Mouse (Mus musculus): ENCODE results near the gene Dock11. TPM values are rescaled to one million over a fixed set of nuclear protein-coding genes. Genes with fewer than 3 reads are reported as not detected.

The Dock11 gene
- polyA plus RNA-seq, 1 experiment = 0.68 TPM

- no peak overlapping the region for H3K4me3 ChIP-seq (ENCODE audit: low read depth, low read length)
- H3K4me1 ChIP-seq (ENCODE audit: control insufficient read depth, insufficient read depth, insufficient read length, low read length) = 0 out of 2 replicates have a peak, but pooled peaks cover 3% of the 10 kb centered on the region
- 73% methylated on average over 11 of the region's 11 CpGs for WGBS
- H3K27me3 ChIP-seq (ENCODE audit: control insufficient read depth, insufficient read depth, low read length) = no peaks in the 10 kb centered on the region
- TF ChIP-seq POLR2A (IDR thresholded peaks at IDR 0.05; ENCODE audit: low read depth, low read length) (no peak), CTCF (IDR thresholded peaks at IDR 0.05; ENCODE audit: extremely low read depth, insufficient read length, insufficient replicate concordance, low read depth, low read length) (no peak)
- H3K36me3 ChIP-seq (ENCODE audit: control insufficient read depth, insufficient read depth, low read length) = no peaks in the 10 kb centered on the region
- H3K27ac ChIP-seq (ENCODE audit: insufficient read depth, low read depth, low read length) = peak overlapping the region; percentile 46; the same call in 1 of the 2 replicates
Observed at GRCm38 (mm10) chrX:35897648-35898500, 9.2 kb downstream of the Dock11 start.

DNA sequence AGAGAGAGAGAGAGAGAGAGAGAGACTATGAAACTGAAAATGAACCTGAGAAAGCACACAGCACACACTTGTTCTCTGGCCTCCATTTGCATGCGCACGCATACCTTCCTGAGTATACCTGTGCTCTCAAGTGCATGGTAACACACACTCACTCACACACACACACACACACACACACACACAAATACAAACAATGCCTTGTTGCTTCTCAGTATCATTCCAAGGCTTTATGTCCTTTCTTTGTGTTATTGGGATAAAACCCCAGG, 9.8 kb downstream of the Dock11 start:
- Histone ChIP-seq H3K4me1 (ENCODE audit: control insufficient read depth, insufficient read depth, insufficient read length, low read length) (0 out of 2 replicates have a peak, but pooled peaks cover 3% of the 10 kb centered on the region), H3K4me3 (ENCODE audit: low read depth, low read length) (no peak overlapping the region), H3K36me3 (ENCODE audit: control insufficient read depth, insufficient read depth, low read length) (no peaks in the 10 kb centered on the region), H3K27ac (ENCODE audit: insufficient read depth, low read depth, low read length) (no peak overlapping the region), H3K27me3 (ENCODE audit: control insufficient read depth, insufficient read depth, low read length) (no peaks in the 10 kb centered on the region)
- WGBS = 83% methylated on average over 2 of the region's 2 CpGs
- no peak for TF ChIP-seq CTCF (IDR thresholded peaks at IDR 0.05; ENCODE audit: extremely low read depth, insufficient read length, insufficient replicate concordance, low read depth, low read length)
- no peak for TF ChIP-seq POLR2A (IDR thresholded peaks at IDR 0.05; ENCODE audit: low read depth, low read length)

DNA sequence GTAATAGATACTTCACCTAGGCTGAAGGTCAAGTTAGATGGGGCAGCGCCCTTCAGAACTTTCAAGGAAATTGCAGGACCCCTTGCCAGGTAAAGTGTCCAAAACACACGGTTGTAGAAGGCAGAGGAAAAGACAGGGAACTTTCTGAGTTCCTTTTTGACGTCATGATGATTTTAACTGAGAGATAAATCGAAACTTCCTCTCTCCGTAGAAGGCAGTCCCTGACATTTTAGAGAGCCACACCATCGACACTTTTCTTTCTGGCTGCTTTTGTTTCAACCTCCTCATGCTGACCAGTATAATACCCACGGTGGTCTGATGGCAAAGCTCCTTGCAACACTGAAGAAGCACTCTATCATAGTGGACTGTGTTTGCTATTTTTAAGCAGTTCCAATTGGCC, 15.7 kb downstream of the Dock11 start:
- no peak for TF ChIP-seq POLR2A (IDR thresholded peaks at IDR 0.05; ENCODE audit: low read depth, low read length)
- no peak for TF ChIP-seq CTCF (IDR thresholded peaks at IDR 0.05; ENCODE audit: extremely low read depth, insufficient read length, insufficient replicate concordance, low read depth, low read length)

DNA sequence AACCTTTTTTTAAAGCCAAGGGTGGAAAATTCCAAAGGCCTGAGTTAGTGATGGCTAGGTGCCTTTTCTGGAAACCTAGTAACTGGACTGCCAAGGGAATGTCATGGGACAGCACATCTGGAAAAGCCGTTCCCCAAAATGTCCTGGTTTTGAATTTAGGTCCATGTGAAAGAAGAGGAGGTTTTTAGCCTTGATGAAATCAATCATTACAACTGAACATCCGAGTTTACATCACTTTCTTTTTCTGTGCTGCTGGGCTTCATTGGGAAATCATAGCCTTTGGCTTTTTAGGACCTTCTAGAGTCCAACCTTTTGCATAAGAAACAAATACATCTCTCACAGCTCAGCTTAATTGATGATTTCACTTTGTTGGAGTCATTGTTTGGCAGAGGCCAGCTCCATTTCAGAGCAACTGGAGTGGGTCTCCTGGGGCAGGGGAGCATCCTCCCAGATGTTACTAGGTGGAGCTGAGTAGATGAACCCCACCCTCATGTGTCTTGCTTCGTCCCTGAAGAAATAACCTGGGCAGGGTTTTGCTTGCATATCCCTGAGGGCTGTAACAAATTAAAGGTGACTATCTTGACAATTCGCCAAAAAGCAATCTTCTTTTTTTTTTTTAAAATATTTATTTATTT, 18.2 kb downstream of the Dock11 start:
- Histone ChIP-seq H3K27me3 (ENCODE audit: control insufficient read depth, insufficient read depth, low read length) (no peaks in the 10 kb centered on the region), H3K4me3 (ENCODE audit: low read depth, low read length) (no peak overlapping the region), H3K36me3 (ENCODE audit: control insufficient read depth, insufficient read depth, low read length) (no peaks in the 10 kb centered on the region), H3K4me1 (ENCODE audit: control insufficient read depth, insufficient read depth, insufficient read length, low read length) (no peaks in the 10 kb centered on the region), H3K27ac (ENCODE audit: insufficient read depth, low read depth, low read length) (no peak overlapping the region)
- WGBS = 76% methylated on average over 4 of the region's 4 CpGs
- TF ChIP-seq CTCF (IDR thresholded peaks at IDR 0.05; ENCODE audit: extremely low read depth, insufficient read length, insufficient replicate concordance, low read depth, low read length) (no peak), POLR2A (IDR thresholded peaks at IDR 0.05; ENCODE audit: low read depth, low read length) (no peak)

More for the DNA sequence above, 15.7 kb downstream of the Dock11 start:
- H3K27ac ChIP-seq (ENCODE audit: insufficient read depth, low read depth, low read length) = no peak overlapping the region
- 62% methylated on average over 7 of the region's 7 CpGs for WGBS
- H3K4me1 ChIP-seq (ENCODE audit: control insufficient read depth, insufficient read depth, insufficient read length, low read length) = no peaks in the 10 kb centered on the region
- H3K4me3 ChIP-seq (ENCODE audit: low read depth, low read length) = no peak overlapping the region
- H3K36me3 ChIP-seq (ENCODE audit: control insufficient read depth, insufficient read depth, low read length) = no peaks in the 10 kb centered on the region
- H3K27me3 ChIP-seq (ENCODE audit: control insufficient read depth, insufficient read depth, low read length) = no peaks in the 10 kb centered on the region

DNA sequence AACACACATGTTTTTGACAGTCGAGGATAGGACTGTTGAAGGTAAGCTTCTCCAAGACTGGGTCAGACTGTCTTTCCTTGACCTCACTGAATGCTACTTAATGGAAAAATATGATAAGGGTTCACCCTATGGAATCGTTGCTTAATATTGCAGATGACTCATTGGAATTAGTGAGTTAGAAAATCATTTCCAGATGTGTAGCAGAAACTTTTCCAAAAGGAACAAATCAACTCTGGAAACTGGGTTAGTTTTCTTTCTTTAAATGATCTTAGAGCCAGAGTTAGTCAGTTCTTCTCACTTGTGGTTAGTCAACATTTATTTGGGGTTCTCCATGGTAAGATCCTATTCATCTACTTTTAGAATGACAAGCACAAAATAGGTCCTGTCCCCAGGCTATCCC, 30.9 kb downstream of the Dock11 start:
- H3K27me3 ChIP-seq (ENCODE audit: control insufficient read depth, insufficient read depth, low read length) = no peaks in the 10 kb centered on the region
- no peaks in the 10 kb centered on the region for H3K36me3 ChIP-seq (ENCODE audit: control insufficient read depth, insufficient read depth, low read length)
- H3K27ac ChIP-seq (ENCODE audit: insufficient read depth, low read depth, low read length) = no peak overlapping the region
- 73% methylated on average over 2 of the region's 2 CpGs for WGBS
- H3K4me3 ChIP-seq (ENCODE audit: low read depth, low read length) = no peak overlapping the region
- H3K4me1 ChIP-seq (ENCODE audit: control insufficient read depth, insufficient read depth, insufficient read length, low read length) = no peaks in the 10 kb centered on the region
- TF ChIP-seq CTCF (IDR thresholded peaks at IDR 0.05; ENCODE audit: extremely low read depth, insufficient read length, insufficient replicate concordance, low read depth, low read length) (no peak), POLR2A (IDR thresholded peaks at IDR 0.05; ENCODE audit: low read depth, low read length) (no peak)

DNA sequence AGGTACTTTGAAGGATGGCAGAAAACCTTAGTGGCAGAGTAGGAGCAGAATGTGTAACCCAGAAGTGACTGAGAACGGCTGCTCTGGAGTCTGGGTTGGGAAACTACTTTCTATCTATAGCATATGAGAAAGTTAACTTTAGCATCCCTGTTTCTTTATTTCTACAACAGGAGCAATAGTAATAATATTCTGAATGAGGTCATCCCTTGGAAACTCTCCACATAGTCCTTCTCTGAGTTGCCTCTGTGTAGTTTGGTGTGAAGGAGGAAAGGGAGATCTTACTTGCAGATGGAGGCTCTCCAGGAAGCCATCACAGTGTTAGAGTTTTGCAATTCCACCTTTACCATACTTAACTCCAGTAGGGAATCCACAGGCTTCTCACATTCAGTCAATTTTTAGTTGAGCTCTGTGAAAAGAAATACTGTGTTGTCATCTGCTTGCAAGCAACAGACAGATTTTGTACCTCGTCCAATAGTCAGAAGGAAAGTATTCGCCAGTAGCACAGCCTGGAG, 31.5 kb downstream of the Dock11 start:
- H3K36me3 ChIP-seq (ENCODE audit: control insufficient read depth, insufficient read depth, low read length) = no peaks in the 10 kb centered on the region
- TF ChIP-seq CTCF (IDR thresholded peaks at IDR 0.05; ENCODE audit: extremely low read depth, insufficient read length, insufficient replicate concordance, low read depth, low read length) (no peak), POLR2A (IDR thresholded peaks at IDR 0.05; ENCODE audit: low read depth, low read length) (no peak)
- H3K4me3 ChIP-seq (ENCODE audit: low read depth, low read length) = no peak overlapping the region
- H3K4me1 ChIP-seq (ENCODE audit: control insufficient read depth, insufficient read depth, insufficient read length, low read length) = no peaks in the 10 kb centered on the region
- H3K27ac ChIP-seq (ENCODE audit: insufficient read depth, low read depth, low read length) = no peak overlapping the region
- WGBS = 83% methylated on average over 3 of the region's 3 CpGs
- H3K27me3 ChIP-seq (ENCODE audit: control insufficient read depth, insufficient read depth, low read length) = no peaks in the 10 kb centered on the region

DNA sequence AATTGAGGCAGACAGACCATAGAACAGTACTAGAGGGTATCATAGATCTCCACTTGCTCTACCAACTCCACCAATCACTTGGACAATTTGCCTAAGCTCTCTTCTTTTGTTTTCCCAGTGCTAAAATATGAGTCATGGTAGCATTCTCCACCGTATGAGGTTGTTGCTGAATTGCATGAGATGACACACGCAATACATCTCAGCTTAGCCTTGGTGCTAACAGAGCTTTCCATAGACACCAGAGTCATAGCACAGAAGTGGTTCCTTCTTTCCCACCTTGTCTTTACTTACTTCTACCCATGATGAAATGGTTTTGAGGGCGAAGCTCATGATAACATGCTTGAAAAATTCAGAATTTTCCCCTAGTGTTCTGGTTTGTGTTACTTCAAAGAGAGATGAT, 33.3 kb downstream of the Dock11 start:
- Histone ChIP-seq H3K36me3 (ENCODE audit: control insufficient read depth, insufficient read depth, low read length) (no peaks in the 10 kb centered on the region), H3K27ac (ENCODE audit: insufficient read depth, low read depth, low read length) (no peak overlapping the region), H3K27me3 (ENCODE audit: control insufficient read depth, insufficient read depth, low read length) (no peaks in the 10 kb centered on the region), H3K4me3 (ENCODE audit: low read depth, low read length) (no peak overlapping the region), H3K4me1 (ENCODE audit: control insufficient read depth, insufficient read depth, insufficient read length, low read length) (no peaks in the 10 kb centered on the region)
- TF ChIP-seq CTCF (IDR thresholded peaks at IDR 0.05; ENCODE audit: extremely low read depth, insufficient read length, insufficient replicate concordance, low read depth, low read length) = no peak
- no peak for TF ChIP-seq POLR2A (IDR thresholded peaks at IDR 0.05; ENCODE audit: low read depth, low read length)
- WGBS = 88% methylated on average over 3 of the region's 3 CpGs

Data from small intestine, adult 2 months (tissue).